Mouse (Mus musculus): ENCODE data around the gene AW146154. TPM values are rescaled to one million over a fixed set of nuclear protein-coding genes. Genes with fewer than 3 reads are reported as not detected.
"Not testable (repeated sequence)": the region's sequence is repeated elsewhere in the genome, so short reads cannot be mapped to it uniquely, and the experiment has no call there.

Gene AW146154
- 8.7 and 10.8 TPM in 2 replicates for polyA plus RNA-seq (2015; fragmentation: Nextera tagmentation; extraction: Ambion mirVana)

GRCm38 (mm10) chr7:41499389-41500049 is at the start of gene AW146154, which contains the start of gene Gm20449:
TSS of gene AW146154 (minus strand) at chr7:41499890.
TSS of gene Gm20449 (minus strand) at chr7:41499417.
- ATAC-seq: peak; percentile 99

GRCm38 (mm10) chr7:41512672-41513071 is 13.0 kb upstream of the AW146154 start:
- no peaks in the 10 kb centered on the region for H3K9me3 ChIP-seq
- H3K4me3 ChIP-seq (replicated peaks): no peak overlapping the region
- no peak overlapping the region for H3K27ac ChIP-seq
- H3K4me2 ChIP-seq (replicated peaks): no peak overlapping the region
- WGBS: 81% methylated on average over 3 of the region's 3 CpGs
- H3K9ac ChIP-seq: no peak overlapping the region
- no peak for ATAC-seq
- no peaks in the 10 kb centered on the region for H3K4me1 ChIP-seq (replicated peaks)
- no peaks in the 10 kb centered on the region for H3K36me3 ChIP-seq
- no peaks in the 10 kb centered on the region for H3K27me3 ChIP-seq (replicated peaks)

More at GRCm38 (mm10) chr7:41499389-41500049, at the start of gene AW146154, which contains the start of gene Gm20449:
- Histone ChIP-seq H3K4me3 (replicated peaks) (peak within 1 kb of the TSS; percentile 54), H3K4me2 (replicated peaks) (peak within 1 kb of the TSS; percentile 76), H3K27me3 (replicated peaks) (no peaks in the 10 kb centered on the region), H3K9ac (peak within 1 kb of the TSS; percentile 62), H3K36me3 (no peaks in the 10 kb centered on the region), H3K9me3 (no peaks in the 10 kb centered on the region), H3K27ac (peak within 1 kb of the TSS; percentile 68), H3K4me1 (replicated peaks) (no peaks in the 10 kb centered on the region)
- under 1% methylated on average over 18 of the region's 18 CpGs for WGBS

- Histone ChIP-seq H3K9me3 (no peaks in the 10 kb centered on the region), H3K9ac (no peak overlapping the region), H3K4me1 (replicated peaks) (no peaks in the 10 kb centered on the region), H3K27ac (no peak overlapping the region), H3K4me2 (replicated peaks) (no peak overlapping the region), H3K4me3 (replicated peaks) (no peak overlapping the region), H3K27me3 (replicated peaks) (no peaks in the 10 kb centered on the region), H3K36me3 (no peaks in the 10 kb centered on the region)
- WGBS: 13% methylated on average over 1 of the region's 1 CpGs
- no peak for ATAC-seq
Observed at GRCm38 (mm10) chr7:41512207-41512606, 12.5 kb upstream of the AW146154 start.

GRCm38 (mm10) chr7:41502402-41502801 is 2.7 kb upstream of the AW146154 start:
- no peak overlapping the region for H3K4me3 ChIP-seq (replicated peaks)
- 47% methylated on average over 1 of the region's 1 CpGs for WGBS
- no peak overlapping the region for H3K9ac ChIP-seq
- no peaks in the 10 kb centered on the region for H3K36me3 ChIP-seq
- H3K4me1 ChIP-seq (replicated peaks): no peaks in the 10 kb centered on the region
- no peaks in the 10 kb centered on the region for H3K27me3 ChIP-seq (replicated peaks)
- no peak overlapping the region for H3K4me2 ChIP-seq (replicated peaks)
- ATAC-seq: no peak
- H3K9me3 ChIP-seq: no peaks in the 10 kb centered on the region
- H3K27ac ChIP-seq: no peak overlapping the region

- no peaks in the 10 kb centered on the region for H3K4me1 ChIP-seq (replicated peaks)
- WGBS: 18% methylated on average over 22 of the region's 22 CpGs
- no peaks in the 10 kb centered on the region for H3K36me3 ChIP-seq
- peak; percentile 51 for ATAC-seq
- H3K27me3 ChIP-seq (replicated peaks): no peaks in the 10 kb centered on the region
- H3K9ac ChIP-seq: no peak overlapping the region
- H3K27ac ChIP-seq: no peak overlapping the region
- peak overlapping the region; percentile 54 for H3K4me3 ChIP-seq (replicated peaks)
- H3K9me3 ChIP-seq: no peaks in the 10 kb centered on the region
- peak overlapping the region; percentile 76 for H3K4me2 ChIP-seq (replicated peaks)
Observed at GRCm38 (mm10) chr7:41500151-41500934, 653 bp upstream of the AW146154 start.

GRCm38 (mm10) chr7:41499018-41499388 is 687 bp downstream of the AW146154 start:
- peak overlapping the region; percentile 54 for H3K4me3 ChIP-seq (replicated peaks)
- H3K27me3 ChIP-seq (replicated peaks); H3K36me3 ChIP-seq; H3K4me1 ChIP-seq (replicated peaks); H3K9me3 ChIP-seq: not testable (repeated sequence)
- 0% methylated on average over 6 of the region's 6 CpGs for WGBS
- peak overlapping the region; percentile 62 for H3K9ac ChIP-seq
- peak; percentile 72 for ATAC-seq
- peak overlapping the region; percentile 76 for H3K4me2 ChIP-seq (replicated peaks)
- H3K27ac ChIP-seq: peak overlapping the region; percentile 68; the same call in 1 of the 2 replicates

- not testable (repeated sequence) for H3K9me3 ChIP-seq; H3K27me3 ChIP-seq (replicated peaks); H3K4me1 ChIP-seq (replicated peaks); H3K27ac ChIP-seq; H3K36me3 ChIP-seq; H3K9ac ChIP-seq; ATAC-seq
- 76% methylated on average over 4 of the region's 4 CpGs for WGBS
- H3K4me3 ChIP-seq (replicated peaks): peak overlapping the region; percentile 54
- H3K4me2 ChIP-seq (replicated peaks): peak overlapping the region; percentile 76
Observed at GRCm38 (mm10) chr7:41498464-41498863, 1.2 kb downstream of the AW146154 start.

- no peak for ATAC-seq
- Histone ChIP-seq H3K9ac (no peak overlapping the region), H3K4me2 (replicated peaks) (no peak overlapping the region), H3K9me3 (no peaks in the 10 kb centered on the region), H3K27me3 (replicated peaks) (no peaks in the 10 kb centered on the region), H3K4me1 (replicated peaks) (no peaks in the 10 kb centered on the region), H3K36me3 (no peaks in the 10 kb centered on the region), H3K4me3 (replicated peaks) (no peak overlapping the region), H3K27ac (no peak overlapping the region)
- 93% methylated on average over 2 of the region's 2 CpGs for whole genome bisulfite sequencing
Observed at GRCm38 (mm10) chr7:41497871-41498270, 1.8 kb downstream of the AW146154 start.

- no peak overlapping the region for H3K4me3 ChIP-seq (replicated peaks)
- no peak for ATAC-seq
- WGBS: 3% methylated on average over 10 of the region's 10 CpGs
- H3K4me2 ChIP-seq (replicated peaks): peak overlapping the region; percentile 19; the same call in 1 of the 2 replicates
- H3K27me3 ChIP-seq (replicated peaks): no peaks in the 10 kb centered on the region
- no peaks in the 10 kb centered on the region for H3K9me3 ChIP-seq
- H3K9ac ChIP-seq: no peak overlapping the region
- no peaks in the 10 kb centered on the region for H3K4me1 ChIP-seq (replicated peaks)
- no peak overlapping the region for H3K27ac ChIP-seq
- H3K36me3 ChIP-seq: no peaks in the 10 kb centered on the region
Observed at GRCm38 (mm10) chr7:41451864-41452263, 47.8 kb downstream of the AW146154 start.

- H3K27ac ChIP-seq; H3K4me1 ChIP-seq (replicated peaks); ATAC-seq; H3K27me3 ChIP-seq (replicated peaks); H3K9ac ChIP-seq; H3K4me2 ChIP-seq (replicated peaks); H3K36me3 ChIP-seq; H3K4me3 ChIP-seq (replicated peaks); H3K9me3 ChIP-seq: not testable (repeated sequence)
- WGBS: 81% methylated on average over 1 of the region's 1 CpGs
Observed at GRCm38 (mm10) chr7:41448596-41448995, 51.1 kb downstream of the AW146154 start, which contains the start of gene Vmn2r57. TSS of gene Vmn2r57 (minus strand) at chr7:41448696.

All from intestine, embryonic 15.5 days (tissue).